Mouse (Mus musculus): ENCODE data around the gene 9530077C05Rik. TPM values are rescaled to one million over a fixed set of nuclear protein-coding genes. Genes with fewer than 3 reads are reported as not detected.

Gene 9530077C05Rik
- total and polyA plus RNA-seq, 2 experiments from 2014 or later, result 13.8 to 16.8 TPM

DNA sequence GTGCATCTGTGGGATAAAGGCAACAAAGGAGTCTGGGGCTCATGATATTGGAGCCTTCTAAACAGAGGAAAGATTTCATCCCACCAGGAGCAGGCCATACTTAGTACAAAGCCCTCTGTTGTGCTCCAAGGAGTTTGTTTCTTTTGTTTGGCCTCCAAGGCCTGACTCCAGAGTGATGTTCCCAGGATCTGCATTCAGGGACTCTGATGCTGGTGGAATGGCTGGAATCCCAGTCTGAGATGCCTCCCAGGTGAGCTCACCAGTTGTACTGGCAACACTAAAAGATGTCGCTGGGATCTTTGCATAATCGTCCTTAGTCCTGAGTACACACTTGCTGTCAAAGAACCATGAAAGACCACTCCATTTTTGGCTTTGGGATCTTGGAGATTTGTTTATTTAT, 22.8 kb downstream of the 9530077C05Rik start:
- no peak for TF ChIP-seq CTCF (IDR thresholded peaks at IDR 0.05; ENCODE audit: low read depth)
- no peak for DNase-seq (ENCODE audit: low spot score)
- no peak overlapping the region for H3K4me3 ChIP-seq (ENCODE audit: low read length)
- H3K9ac ChIP-seq (replicated peaks; ENCODE audit: low read length), result no peak overlapping the region
- no peak overlapping the region for H3K27ac ChIP-seq
- H3K4me2 ChIP-seq (ENCODE audit: low read depth, low read length), result no peak overlapping the region
- H3K4me1 ChIP-seq (ENCODE audit: insufficient read depth, low read length), result 0 out of 2 replicates have a peak, but pooled peaks cover 7% of the 10 kb centered on the region
- no peak for ATAC-seq
- no peaks in the 10 kb centered on the region for H3K27me3 ChIP-seq (ENCODE audit: insufficient read depth, low read length)
- H3K9me3 ChIP-seq (ENCODE audit: low read length), result no peaks in the 10 kb centered on the region
- 95% methylated on average over 2 of the region's 2 CpGs for WGBS
- H3K36me3 ChIP-seq (ENCODE audit: insufficient read depth, low read length), result 0 out of 2 replicates have a peak, but pooled peaks cover 6% of the 10 kb centered on the region

DNA sequence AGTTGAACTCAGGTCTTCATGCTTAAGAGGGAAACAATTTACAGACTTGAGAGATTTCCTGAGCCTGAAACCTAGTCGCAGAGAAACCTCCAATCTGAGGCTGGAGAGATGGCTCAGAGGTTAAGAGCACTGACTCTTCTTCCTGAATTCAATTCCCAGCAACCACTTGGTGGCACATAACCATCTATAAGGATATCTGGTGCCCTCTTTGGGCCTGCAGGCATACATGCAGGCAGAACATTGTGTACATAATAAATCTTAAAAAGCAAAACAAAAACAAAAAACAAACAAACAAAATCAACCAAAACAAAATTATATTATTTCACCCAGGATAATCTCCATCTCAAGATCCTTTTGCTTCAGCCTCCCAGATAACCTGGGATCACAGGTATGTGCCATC, 27.5 kb downstream of the 9530077C05Rik start:
- WGBS, result 74% methylated on average over 1 of the region's 1 CpGs
- no peak overlapping the region for H3K27ac ChIP-seq
- DNase-seq (ENCODE audit: low spot score), result no peak
- H3K9me3 ChIP-seq (ENCODE audit: low read length), result no peaks in the 10 kb centered on the region
- H3K4me3 ChIP-seq (ENCODE audit: low read length), result no peak overlapping the region
- 0 out of 2 replicates have a peak, but pooled peaks cover 6% of the 10 kb centered on the region for H3K36me3 ChIP-seq (ENCODE audit: insufficient read depth, low read length)
- no peak for TF ChIP-seq CTCF (IDR thresholded peaks at IDR 0.05; ENCODE audit: low read depth)
- no peaks in the 10 kb centered on the region for H3K27me3 ChIP-seq (ENCODE audit: insufficient read depth, low read length)
- no peak overlapping the region for H3K4me2 ChIP-seq (ENCODE audit: low read depth, low read length)
- ATAC-seq, result no peak
- H3K9ac ChIP-seq (replicated peaks; ENCODE audit: low read length), result no peak overlapping the region
- H3K4me1 ChIP-seq (ENCODE audit: insufficient read depth, low read length), result no peaks in the 10 kb centered on the region

DNA sequence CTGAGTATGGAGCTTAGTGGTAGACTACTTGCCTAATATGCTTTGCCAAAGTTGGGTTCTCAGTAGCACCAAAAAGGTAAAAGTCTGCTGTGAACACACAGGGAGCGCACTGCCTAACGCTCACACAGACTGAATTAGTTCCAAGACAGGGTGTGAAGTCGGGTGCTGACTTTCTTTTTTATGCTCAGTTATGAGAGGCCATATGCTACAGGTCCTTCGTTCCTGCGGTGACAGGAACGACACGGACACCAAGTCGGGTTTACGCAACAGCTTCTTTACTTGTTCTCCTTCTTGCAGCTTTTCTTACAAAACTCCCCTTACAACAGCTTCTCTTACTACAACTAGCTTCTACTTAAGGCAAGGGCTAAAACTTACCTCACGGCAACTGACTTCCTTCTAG, 31.8 kb downstream of the 9530077C05Rik start:
- no peak for TF ChIP-seq CTCF (IDR thresholded peaks at IDR 0.05; ENCODE audit: low read depth)
- Histone ChIP-seq H3K36me3 (ENCODE audit: insufficient read depth, low read length) (peaks cover 15% of the 10 kb centered on the region; the same call in 1 of the 2 replicates), H3K4me1 (ENCODE audit: insufficient read depth, low read length) (no peaks in the 10 kb centered on the region), H3K27me3 (ENCODE audit: insufficient read depth, low read length) (no peaks in the 10 kb centered on the region), H3K27ac (no peak overlapping the region), H3K4me3 (ENCODE audit: low read length) (no peak overlapping the region), H3K9me3 (ENCODE audit: low read length) (no peaks in the 10 kb centered on the region), H3K9ac (replicated peaks; ENCODE audit: low read length) (no peak overlapping the region), H3K4me2 (ENCODE audit: low read depth, low read length) (no peak overlapping the region)
- 89% methylated on average over 10 of the region's 10 CpGs for WGBS
- no peak for ATAC-seq
- DNase-seq (ENCODE audit: low spot score), result no peak

DNA sequence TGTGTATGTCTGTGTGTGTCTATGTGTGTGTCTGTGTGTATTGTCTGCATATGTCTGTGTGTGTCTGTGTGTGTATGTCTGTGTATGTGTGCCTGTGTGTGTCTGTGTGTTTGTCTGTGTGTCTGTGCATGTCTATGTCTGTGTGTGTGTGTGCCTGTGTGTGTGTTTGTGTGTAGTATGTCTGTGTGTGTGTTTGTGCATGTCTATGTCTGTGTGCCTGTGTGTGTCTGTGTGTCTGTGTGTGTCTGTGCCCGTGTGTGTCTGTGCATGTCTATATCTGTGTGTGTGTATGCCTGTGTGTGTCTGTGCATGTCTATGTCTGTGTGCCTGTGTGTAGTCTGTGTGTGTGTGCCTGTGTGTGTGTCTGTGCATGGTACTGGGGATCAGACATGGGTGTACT, 33.8 kb downstream of the 9530077C05Rik start:
- no peak for TF ChIP-seq CTCF (IDR thresholded peaks at IDR 0.05; ENCODE audit: low read depth)
- Histone ChIP-seq H3K36me3 (ENCODE audit: insufficient read depth, low read length) (peaks cover 28% of the 10 kb centered on the region), H3K27me3 (ENCODE audit: insufficient read depth, low read length) (no peaks in the 10 kb centered on the region), H3K9me3 (ENCODE audit: low read length) (no peaks in the 10 kb centered on the region), H3K4me2 (ENCODE audit: low read depth, low read length) (no peak overlapping the region), H3K27ac (no peak overlapping the region), H3K4me1 (ENCODE audit: insufficient read depth, low read length) (no peaks in the 10 kb centered on the region), H3K9ac (replicated peaks; ENCODE audit: low read length) (no peak overlapping the region), H3K4me3 (ENCODE audit: low read length) (no peak overlapping the region)
- 96% methylated on average over 1 of the region's 1 CpGs for WGBS
- no peak for ATAC-seq
- no peak for DNase-seq (ENCODE audit: low spot score)

DNA sequence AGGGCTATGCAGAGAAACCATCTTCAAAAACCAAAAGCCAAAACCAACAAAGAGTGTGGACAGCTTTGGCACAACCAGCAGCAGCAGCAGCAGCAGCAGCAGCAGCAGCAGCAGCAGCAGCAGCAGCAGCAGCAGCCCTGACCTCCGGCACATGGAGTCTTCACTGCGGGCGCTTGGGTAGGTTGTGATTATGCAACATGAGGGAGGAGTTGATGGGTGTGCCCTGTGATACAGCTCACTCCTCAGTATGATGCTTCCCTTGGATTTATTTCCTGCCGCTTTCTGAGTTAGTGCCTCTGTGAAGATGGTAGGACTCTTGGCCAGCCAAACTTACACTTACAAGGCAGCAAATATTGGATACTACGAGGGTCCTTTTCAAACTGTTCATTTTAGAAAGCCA, 35.9 kb downstream of the 9530077C05Rik start:
- no peaks in the 10 kb centered on the region for H3K4me1 ChIP-seq (ENCODE audit: insufficient read depth, low read length)
- peaks cover 47% of the 10 kb centered on the region for H3K36me3 ChIP-seq (ENCODE audit: insufficient read depth, low read length)
- WGBS, result 86% methylated on average over 5 of the region's 5 CpGs
- ATAC-seq, result no peak
- H3K27ac ChIP-seq, result no peak overlapping the region
- TF ChIP-seq CTCF (IDR thresholded peaks at IDR 0.05; ENCODE audit: low read depth), result no peak
- H3K4me2 ChIP-seq (ENCODE audit: low read depth, low read length), result no peak overlapping the region
- H3K27me3 ChIP-seq (ENCODE audit: insufficient read depth, low read length), result no peaks in the 10 kb centered on the region
- no peak overlapping the region for H3K9ac ChIP-seq (replicated peaks; ENCODE audit: low read length)
- DNase-seq (ENCODE audit: low spot score), result no peak
- H3K9me3 ChIP-seq (ENCODE audit: low read length), result no peaks in the 10 kb centered on the region
- no peak overlapping the region for H3K4me3 ChIP-seq (ENCODE audit: low read length)

DNA sequence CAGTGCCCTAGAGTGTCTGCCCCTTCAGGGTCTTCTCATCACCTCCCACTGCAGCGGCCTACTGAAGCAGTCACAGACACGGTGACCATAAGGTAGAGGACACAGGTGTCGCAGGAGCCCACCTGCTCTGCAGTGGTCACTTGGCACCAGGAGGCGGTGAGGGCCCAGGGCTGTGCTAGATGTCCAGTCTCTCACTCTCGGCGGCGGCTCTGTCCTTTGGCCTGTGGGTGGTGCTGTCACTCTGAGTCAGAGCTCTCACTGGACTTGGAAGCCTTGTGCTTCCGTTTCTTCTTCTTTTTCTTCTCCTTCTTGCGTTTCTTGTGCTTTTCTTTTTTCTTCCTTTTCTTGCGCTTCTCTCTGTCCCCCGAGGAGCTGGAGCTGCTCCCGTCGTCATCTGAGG, 37.1 kb downstream of the 9530077C05Rik start:
- H3K27ac ChIP-seq, result no peak overlapping the region
- peaks cover 59% of the 10 kb centered on the region for H3K36me3 ChIP-seq (ENCODE audit: insufficient read depth, low read length)
- ATAC-seq (no peak), DNase-seq (ENCODE audit: low spot score) (no peak)
- no peak overlapping the region for H3K4me3 ChIP-seq (ENCODE audit: low read length)
- WGBS, result 85% methylated on average over 13 of the region's 13 CpGs
- no peak overlapping the region for H3K4me2 ChIP-seq (ENCODE audit: low read depth, low read length)
- H3K9ac ChIP-seq (replicated peaks; ENCODE audit: low read length), result no peak overlapping the region
- peak; percentile 9 for TF ChIP-seq CTCF (IDR thresholded peaks at IDR 0.05; ENCODE audit: low read depth)
- no peaks in the 10 kb centered on the region for H3K27me3 ChIP-seq (ENCODE audit: insufficient read depth, low read length)
- H3K4me1 ChIP-seq (ENCODE audit: insufficient read depth, low read length), result no peaks in the 10 kb centered on the region
- no peaks in the 10 kb centered on the region for H3K9me3 ChIP-seq (ENCODE audit: low read length)

DNA sequence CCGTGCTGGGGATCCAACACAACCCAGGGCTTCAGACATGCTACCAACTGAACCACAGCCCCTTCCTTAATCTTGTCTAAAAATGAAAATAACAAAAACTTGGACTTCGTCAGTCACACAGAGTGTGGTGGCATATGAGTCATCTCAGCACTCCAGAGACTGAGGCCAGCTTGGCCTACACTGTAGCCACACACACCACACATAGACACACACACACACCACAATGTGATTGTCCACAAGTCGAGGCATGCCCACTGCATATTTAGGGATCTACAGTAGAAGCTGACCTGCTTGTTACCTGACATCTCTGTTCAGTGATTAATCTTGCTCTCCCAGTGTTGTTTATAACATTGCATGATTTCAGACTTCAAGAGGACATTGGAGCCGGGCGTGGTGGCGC, 37.9 kb downstream of the 9530077C05Rik start:
- Histone ChIP-seq H3K36me3 (ENCODE audit: insufficient read depth, low read length) (peaks cover 65% of the 10 kb centered on the region), H3K27me3 (ENCODE audit: insufficient read depth, low read length) (no peaks in the 10 kb centered on the region), H3K27ac (no peak overlapping the region), H3K4me1 (ENCODE audit: insufficient read depth, low read length) (no peaks in the 10 kb centered on the region), H3K9me3 (ENCODE audit: low read length) (no peaks in the 10 kb centered on the region), H3K4me2 (ENCODE audit: low read depth, low read length) (no peak overlapping the region), H3K9ac (replicated peaks; ENCODE audit: low read length) (no peak overlapping the region), H3K4me3 (ENCODE audit: low read length) (no peak overlapping the region)
- ATAC-seq, result no peak
- no peak for TF ChIP-seq CTCF (IDR thresholded peaks at IDR 0.05; ENCODE audit: low read depth)
- DNase-seq (ENCODE audit: low spot score), result no peak
- WGBS, result 96% methylated on average over 6 of the region's 6 CpGs

Measured in hindbrain, postnatal 0 days (tissue).